Mouse (Mus musculus) MEL (cell line): ENCODE measurements around the gene Birc5.

ENCODE experiments used
- BHLHE40 ChIP-seq: IDR thresholded peaks from 2 replicates; pipeline ENCODE4 v1.6.1; 2012; ENCODE audit warnings: low read depth, mild to moderate bottlenecking, inconsistent platforms, low read length, improper control_type of control experiment, borderline replicate concordance
- CHD1 ChIP-seq: IDR thresholded peaks from 2 replicates; pipeline ENCODE4 v1.6.1; 2012; ENCODE audit warnings: low read depth, mild to moderate bottlenecking, inconsistent platforms, low read length, improper control_type of control experiment
- CTCF ChIP-seq, 3 experiments: IDR thresholded peaks in 2 of 3; conservative IDR thresholded peaks in 1 of 3; 2 replicates each; pipeline ENCODE4 v1.5.1; 2011 to 2012; ENCODE audit warnings: low read length in 3 of 3, low read depth in 2 of 3, mild to moderate bottlenecking in 2 of 3, improper control_type of control experiment in 1 of 3, inconsistent platforms in 1 of 3, mixed read lengths in 1 of 3, moderate library complexity in 1 of 3; ENCODE audit not compliant: control insufficient read depth in 1 of 3, insufficient read depth in 1 of 3, poor library complexity in 1 of 3, severe bottlenecking in 1 of 3
- ELF1 ChIP-seq: IDR thresholded peaks from 2 replicates; pipeline ENCODE4 v1.6.1; 2014; ENCODE audit warnings: low read depth, mild to moderate bottlenecking, inconsistent platforms, low read length, improper control_type of control experiment, moderate library complexity
- NELFE ChIP-seq: IDR thresholded peaks from 2 replicates; pipeline ENCODE4 v1.6.1; 2011; ENCODE audit warnings: low read depth, low read length, improper control_type of control experiment
- POLR2A ChIP-seq, 2 experiments: IDR thresholded peaks; 2 replicates each; pipeline ENCODE4 v1.6.1; 2011 to 2012; ENCODE audit warnings: low read length in 2 of 2, mild to moderate bottlenecking in 2 of 2, control low read depth in 1 of 2, improper control_type of control experiment in 1 of 2, low read depth in 1 of 2, moderate library complexity in 1 of 2; ENCODE audit not compliant: control insufficient read depth in 1 of 2, insufficient read depth in 1 of 2, poor library complexity in 1 of 2

DNA sequence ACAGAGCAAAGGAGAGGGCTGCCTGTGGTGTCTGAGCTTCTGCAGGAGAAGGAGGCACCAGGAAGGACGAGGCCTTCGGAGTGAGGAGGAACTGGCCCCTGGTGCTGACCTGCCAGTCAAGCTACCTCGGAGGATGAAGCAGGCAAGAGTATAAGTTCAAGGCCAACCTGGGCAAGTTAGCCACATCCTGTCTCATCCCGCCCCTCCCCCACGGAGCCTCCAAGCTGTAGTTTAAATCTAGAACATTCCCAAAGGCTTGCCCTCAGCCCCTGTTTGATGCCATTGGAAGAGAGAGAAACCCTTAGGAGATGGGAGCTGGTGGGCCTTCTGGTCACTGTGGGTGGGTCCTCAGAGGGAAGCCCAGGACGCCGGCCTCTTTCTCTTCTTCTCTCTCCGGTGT is 55.4 kb downstream of the Birc5 start:
- TF ChIP-seq CTCF (IDR thresholded peaks at IDR 0.05 in 2 of 3, conservative IDR thresholded peaks at IDR 0.05 in 1 of 3; ENCODE audit: control insufficient read depth in 1 of 3, insufficient read depth in 1 of 3, low read depth in 2 of 3, low read length in 3 of 3, poor library complexity in 1 of 3, severe bottlenecking in 1 of 3) (no peak), ELF1 (no peak), NELFE (no peak), POLR2A (IDR thresholded peaks at IDR 0.05; ENCODE audit: control insufficient read depth in 1 of 2, insufficient read depth in 1 of 2, low read depth in 1 of 2, low read length in 2 of 2, poor library complexity in 1 of 2) (no peak), BHLHE40 (no peak), CHD1 (no peak)
